ENCODE assay signal across 22 mouse cellular contexts in genomic region chr9:72475511-72475910, GRCm38 (mm10). TPM values are rescaled to one million over a fixed set of nuclear protein-coding genes. Genes with fewer than 3 reads are reported as not detected.
DNase-seq lines count a peak whose midpoint lies in the region; ATAC-seq lines count a peak whose summit lies in the region.
"Had no signal": no experiment of that assay in that cellular context is flagged by ENCODE, and none has a peak within 500 bp of the region (broad histone marks: within the 10 kb centered on the region; RNA-seq: fewer than 3 reads in every experiment).

No protein-coding gene starts in this region.

- 64% methylated on average over 9 of the region's 9 CpGs for WGBS in embryonic facial prominence, embryonic 14.5 days
- WGBS in embryonic facial prominence, embryonic 10.5 days: 89% methylated on average over 9 of the region's 9 CpGs

- no peak overlapping the region for H3K4me3 ChIP-seq in embryonic facial prominence, embryonic 14.5 days (ENCODE audit: low read depth, low read length)
- H3K4me3 ChIP-seq in embryonic facial prominence, embryonic 10.5 days: no peak overlapping the region
- H3K4me3 ChIP-seq: embryonic facial prominence, embryonic 15.5 days; forebrain, embryonic 12.5 days; heart, embryonic 13.5 days; limb, embryonic 12.5 days; liver, embryonic 15.5 days; megakaryocyte, embryonic 14.5 days; neural tube, embryonic 12.5 days had no signal

- no peak overlapping the region for H3K27ac ChIP-seq in embryonic facial prominence, embryonic 14.5 days (replicated peaks; ENCODE audit: low read depth, low read length)
- H3K27ac ChIP-seq in embryonic facial prominence, embryonic 10.5 days (replicated peaks): no peak overlapping the region
- H3K27ac ChIP-seq: embryonic facial prominence, embryonic 15.5 days; forebrain, embryonic 12.5 days; heart, embryonic 13.5 days; limb, embryonic 12.5 days; liver, embryonic 15.5 days; neural tube, embryonic 12.5 days had no signal

- no peak for ATAC-seq in embryonic facial prominence, embryonic 14.5 days (ENCODE audit: low read depth)
- ATAC-seq: inflammation-experienced regulatory T-cells, adult 6 months; midbrain, embryonic 16.5 days had no signal

- H3K4me1 ChIP-seq in embryonic facial prominence, embryonic 14.5 days (ENCODE audit: control insufficient read depth, insufficient read depth, low read length): no peaks in the 10 kb centered on the region
- no peaks in the 10 kb centered on the region for H3K4me1 ChIP-seq in embryonic facial prominence, embryonic 10.5 days
- H3K4me1 ChIP-seq: embryonic facial prominence, embryonic 15.5 days; forebrain, embryonic 12.5 days; heart, embryonic 13.5 days; liver, embryonic 15.5 days; neural tube, embryonic 12.5 days had no signal

- no peaks in the 10 kb centered on the region for H3K9me3 ChIP-seq in embryonic facial prominence, embryonic 14.5 days (ENCODE audit: control insufficient read depth, low read length)
- no peaks in the 10 kb centered on the region for H3K9me3 ChIP-seq in embryonic facial prominence, embryonic 10.5 days
- H3K9me3 ChIP-seq: embryonic facial prominence, embryonic 15.5 days; forebrain, embryonic 12.5 days; heart, embryonic 13.5 days; limb, embryonic 12.5 days; liver, embryonic 15.5 days; megakaryocyte, embryonic 14.5 days; neural tube, embryonic 12.5 days had no signal

- no peaks in the 10 kb centered on the region for H3K27me3 ChIP-seq in embryonic facial prominence, embryonic 14.5 days (replicated peaks; ENCODE audit: control insufficient read depth, insufficient read depth, low read length)
- H3K27me3 ChIP-seq in embryonic facial prominence, embryonic 10.5 days (replicated peaks; ENCODE audit: low read depth, poor library complexity, severe bottlenecking): no peaks in the 10 kb centered on the region
- H3K27me3 ChIP-seq: CH12.LX; embryonic facial prominence, embryonic 15.5 days; forebrain, embryonic 12.5 days; heart, embryonic 13.5 days; limb, embryonic 12.5 days; liver, embryonic 15.5 days; megakaryocyte, embryonic 14.5 days; neural tube, embryonic 12.5 days had no signal

- intact Hi-C loops in left cerebral cortex, postnatal 4 days (cut with DNase I): no loop called here
- intact Hi-C loops in left cerebral cortex, postnatal 25 days (cut with DNase I): no loop called here

- peak; percentile 42 for DNase-seq in embryonic facial prominence, embryonic 14.5 days (ENCODE audit: low spot score)
- no peak for DNase-seq in embryonic facial prominence, embryonic 10.5 days (ENCODE audit: low spot score)
- DNase-seq in left cerebral cortex, adult 18-20 months (ENCODE audit: low spot score in 2 of 2): peak; percentile 15 to 63
- DNase-seq in left cerebral cortex, postnatal 4 days: no peak
- peak; percentile 57 to 72 for DNase-seq in left cerebral cortex, postnatal 25 days (ENCODE audit: low spot score in 2 of 2)
- peak; percentile 29 to 40 for DNase-seq in right cerebral cortex, postnatal 36 days (ENCODE audit: low spot score in 2 of 2)
- no peak for DNase-seq in cerebellum, postnatal 36 days
- DNase-seq in ovary, adult 18-20 months (ENCODE audit: low spot score): no peak
- DNase-seq: cerebellum, adult 11 months; heart, postnatal 4 days; lung, postnatal 10 days; thymus, postnatal 4 days had no signal

- H3K4me2 ChIP-seq in embryonic facial prominence, embryonic 14.5 days (ENCODE audit: low read depth, low read length): no peak overlapping the region
- H3K4me2 ChIP-seq: embryonic facial prominence, embryonic 15.5 days; forebrain, embryonic 12.5 days; heart, embryonic 13.5 days; limb, embryonic 12.5 days; liver, embryonic 15.5 days; neural tube, embryonic 12.5 days had no signal

- H3K36me3 ChIP-seq in embryonic facial prominence, embryonic 14.5 days (ENCODE audit: control insufficient read depth, insufficient read depth, low read length): peaks cover 42% of the 10 kb centered on the region
- H3K36me3 ChIP-seq in embryonic facial prominence, embryonic 10.5 days (replicated peaks): peaks cover 85% of the 10 kb centered on the region

- H3K9ac ChIP-seq in embryonic facial prominence, embryonic 14.5 days (ENCODE audit: low read depth, low read length): no peak overlapping the region
- H3K9ac ChIP-seq: embryonic facial prominence, embryonic 15.5 days; forebrain, embryonic 12.5 days; heart, embryonic 13.5 days; limb, embryonic 12.5 days; liver, embryonic 15.5 days; neural tube, embryonic 12.5 days had no signal

RNA-seq across cellular contexts. Expression of gene Tex9, which starts 16.5 kb away (rescaled TPM):
- polyA plus RNA-seq in embryonic facial prominence, embryonic 14.5 days (2014; fragmentation: Nextera tagmentation; extraction: Ambion mirVana): 22.1 and 24.6 TPM in 2 replicates
- polyA plus RNA-seq in embryonic facial prominence, embryonic 10.5 days (2016; fragmentation: Nextera tagmentation; extraction: Ambion mirVana): 53.6 and 56.9 TPM in 2 replicates
- total RNA-seq in left cerebral cortex, adult 18-20 months (2021): 10 to 100 TPM; 10.2 to 14.3 TPM
- total RNA-seq in left cerebral cortex, postnatal 4 days (2021): 10 to 100 TPM; 13.7 to 20.0 TPM
- 10 to 100 TPM in 1 of 2 experiments, 1 to 10 TPM in 1; 8.3 to 13.9 TPM for total RNA-seq in left cerebral cortex, postnatal 25 days (2021)

RNA-seq across cellular contexts. Expression of gene Mns1, which starts 37.7 kb away (rescaled TPM):
- polyA plus RNA-seq in embryonic facial prominence, embryonic 14.5 days (2014; fragmentation: Nextera tagmentation; extraction: Ambion mirVana): 22.7 and 24.3 TPM in 2 replicates
- 59.8 and 62.4 TPM in 2 replicates for polyA plus RNA-seq in embryonic facial prominence, embryonic 10.5 days (2016; fragmentation: Nextera tagmentation; extraction: Ambion mirVana)
- 1 to 10 TPM in 1 of 2 experiments, under 1 TPM in 1; 0.93 to 1.2 TPM for total RNA-seq in left cerebral cortex, adult 18-20 months (2021)
- 1 to 10 TPM; 2.3 TPM for total RNA-seq in left cerebral cortex, postnatal 4 days (2021)
- total RNA-seq in left cerebral cortex, postnatal 25 days (2021): 1 to 10 TPM in 1 of 2 experiments, under 1 TPM in 1; 0.82 to 1.1 TPM

RNA-seq across cellular contexts. Expression of gene Rfx7, which starts 56.5 kb away (rescaled TPM):
- 12.6 and 13.9 TPM in 2 replicates for polyA plus RNA-seq in embryonic facial prominence, embryonic 14.5 days (2014; fragmentation: Nextera tagmentation; extraction: Ambion mirVana)
- 14.3 and 16.7 TPM in 2 replicates for polyA plus RNA-seq in embryonic facial prominence, embryonic 10.5 days (2016; fragmentation: Nextera tagmentation; extraction: Ambion mirVana)
- total RNA-seq in left cerebral cortex, adult 18-20 months (2021): 10 to 100 TPM; 28.8 to 29.9 TPM
- 10 to 100 TPM; 54.6 to 59.8 TPM for total RNA-seq in left cerebral cortex, postnatal 4 days (2021)
- total RNA-seq in left cerebral cortex, postnatal 25 days (2021): 10 to 100 TPM; 27.7 to 30.3 TPM

Comparison
In these comparisons a context has a peak if more than half of its experiments do, and no peak if none do; other contexts are left out.
1. DNase-seq: peak in embryonic facial prominence, embryonic 14.5 days (single experiment), left cerebral cortex, adult 18-20 months (2 of 2), left cerebral cortex, postnatal 25 days (2 of 2) and right cerebral cortex, postnatal 36 days (2 of 2); none in embryonic facial prominence, embryonic 10.5 days (single experiment), left cerebral cortex, postnatal 4 days (single experiment), cerebellum, postnatal 36 days (0 of 2) and ovary, adult 18-20 months (single experiment).